Mouse (Mus musculus): ENCODE measurements around the gene Hgf. TPM values are rescaled to one million over a fixed set of nuclear protein-coding genes. Genes with fewer than 3 reads are reported as not detected.

The Hgf gene
- polyA plus RNA-seq, 1 experiment from 2014 or later, result 0.70 TPM

- Histone ChIP-seq H3K9ac (no peak overlapping the region), H3K27ac (no peak overlapping the region), H3K36me3 (replicated peaks) (no peaks in the 10 kb centered on the region), H3K4me3 (replicated peaks) (no peak overlapping the region), H3K27me3 (no peaks in the 10 kb centered on the region), H3K4me2 (no peak overlapping the region), H3K4me1 (no peaks in the 10 kb centered on the region), H3K9me3 (no peaks in the 10 kb centered on the region)
- ATAC-seq (ENCODE audit: low FRiP score), result no peak
- WGBS, result 100% methylated on average over 1 of the region's 1 CpGs
Measured at GRCm38 (mm10) chr5:16601463-16601862, 48.2 kb downstream of the Hgf start.

GRCm38 (mm10) chr5:16632996-16633395 lies 79.7 kb downstream of the Hgf start:
- no peaks in the 10 kb centered on the region for H3K9me3 ChIP-seq
- H3K4me2 ChIP-seq, result no peak overlapping the region
- no peak overlapping the region for H3K9ac ChIP-seq
- H3K4me3 ChIP-seq (replicated peaks), result no peak overlapping the region
- no peak overlapping the region for H3K27ac ChIP-seq
- 66% methylated on average over 1 of the region's 1 CpGs for WGBS
- no peaks in the 10 kb centered on the region for H3K4me1 ChIP-seq
- ATAC-seq (ENCODE audit: low FRiP score), result no peak
- H3K27me3 ChIP-seq, result no peaks in the 10 kb centered on the region
- H3K36me3 ChIP-seq (replicated peaks), result no peaks in the 10 kb centered on the region

GRCm38 (mm10) chr5:16646417-16646816 lies 93.1 kb downstream of the Hgf start:
- H3K4me2 ChIP-seq, result no peak overlapping the region
- no peaks in the 10 kb centered on the region for H3K27me3 ChIP-seq
- no peaks in the 10 kb centered on the region for H3K36me3 ChIP-seq (replicated peaks)
- no peak overlapping the region for H3K9ac ChIP-seq
- H3K27ac ChIP-seq, result no peak overlapping the region
- no peak for ATAC-seq (ENCODE audit: low FRiP score)
- no peaks in the 10 kb centered on the region for H3K9me3 ChIP-seq
- WGBS, result 75% methylated on average over 7 of the region's 7 CpGs
- no peaks in the 10 kb centered on the region for H3K4me1 ChIP-seq
- no peak overlapping the region for H3K4me3 ChIP-seq (replicated peaks)

- no peaks in the 10 kb centered on the region for H3K9me3 ChIP-seq
- H3K27me3 ChIP-seq, result no peaks in the 10 kb centered on the region
- H3K36me3 ChIP-seq (replicated peaks), result no peaks in the 10 kb centered on the region
- no peaks in the 10 kb centered on the region for H3K4me1 ChIP-seq
- no peak overlapping the region for H3K4me3 ChIP-seq (replicated peaks)
- H3K27ac ChIP-seq, result no peak overlapping the region
- no peak for ATAC-seq (ENCODE audit: low FRiP score)
- no peak overlapping the region for H3K9ac ChIP-seq
- no peak overlapping the region for H3K4me2 ChIP-seq
Measured at GRCm38 (mm10) chr5:16647701-16648100, 94.4 kb downstream of the Hgf start.

GRCm38 (mm10) chr5:16650240-16650639 lies 96.9 kb downstream of the Hgf start:
- no peaks in the 10 kb centered on the region for H3K4me1 ChIP-seq
- 97% methylated on average over 1 of the region's 1 CpGs for WGBS
- no peaks in the 10 kb centered on the region for H3K9me3 ChIP-seq
- no peak overlapping the region for H3K9ac ChIP-seq
- no peak overlapping the region for H3K27ac ChIP-seq
- H3K27me3 ChIP-seq, result no peaks in the 10 kb centered on the region
- H3K4me2 ChIP-seq, result no peak overlapping the region
- H3K36me3 ChIP-seq (replicated peaks), result no peaks in the 10 kb centered on the region
- ATAC-seq (ENCODE audit: low FRiP score), result no peak
- no peak overlapping the region for H3K4me3 ChIP-seq (replicated peaks)

GRCm38 (mm10) chr5:16654022-16654421 lies 100.7 kb downstream of the Hgf start:
- WGBS, result 83% methylated on average over 7 of the region's 7 CpGs
- no peaks in the 10 kb centered on the region for H3K4me1 ChIP-seq
- H3K27ac ChIP-seq, result no peak overlapping the region
- no peak overlapping the region for H3K4me3 ChIP-seq (replicated peaks)
- no peak overlapping the region for H3K9ac ChIP-seq
- H3K9me3 ChIP-seq, result no peaks in the 10 kb centered on the region
- no peaks in the 10 kb centered on the region for H3K36me3 ChIP-seq (replicated peaks)
- no peaks in the 10 kb centered on the region for H3K27me3 ChIP-seq
- ATAC-seq (ENCODE audit: low FRiP score), result no peak
- no peak overlapping the region for H3K4me2 ChIP-seq

Other genes with a start within 250 kb of the Hgf start
- not detected in 2 replicates for gene Gm28710, start 238.3 kb downstream of the Hgf start, polyA plus RNA-seq (2016; fragmentation: Nextera tagmentation; extraction: Ambion mirVana)